Mouse (Mus musculus) monocyte, adult 2 months (primary cell): ENCODE data around the gene Sar1a.

Experiments used
- DNase-seq, 2 experiments: peaks; one replicate each; pipeline ENCODE4 v3.0.0; 2022; ENCODE audit warnings: low spot score in 2 of 2, low read depth in 1 of 2

Sar1a gene

DNA sequence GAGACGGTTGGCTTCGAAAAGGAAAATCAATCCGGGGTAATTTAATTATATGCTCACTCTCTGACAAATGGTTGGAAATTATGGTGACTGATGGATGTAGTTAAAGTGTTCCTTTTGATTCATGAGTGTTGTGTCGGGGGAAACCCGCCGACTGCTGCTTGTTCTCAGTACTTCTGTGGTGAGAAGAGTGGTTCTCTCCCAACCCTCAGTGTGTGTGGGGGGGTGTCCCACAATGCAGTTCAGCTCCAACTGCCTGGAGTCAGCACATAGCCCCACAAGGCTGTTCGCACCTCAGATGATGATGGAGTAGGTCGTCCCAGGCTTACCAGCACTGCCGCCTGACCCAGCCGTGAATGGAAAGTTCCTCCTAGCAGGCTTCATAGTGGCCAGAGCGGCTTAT lies 49.1 kb downstream of the Sar1a start:
- no peak for DNase-seq

- no peak for DNase-seq
These were observed 50.1 kb downstream of the Sar1a start for GRCm38 (mm10) chr10:61730171-61730570.

DNA sequence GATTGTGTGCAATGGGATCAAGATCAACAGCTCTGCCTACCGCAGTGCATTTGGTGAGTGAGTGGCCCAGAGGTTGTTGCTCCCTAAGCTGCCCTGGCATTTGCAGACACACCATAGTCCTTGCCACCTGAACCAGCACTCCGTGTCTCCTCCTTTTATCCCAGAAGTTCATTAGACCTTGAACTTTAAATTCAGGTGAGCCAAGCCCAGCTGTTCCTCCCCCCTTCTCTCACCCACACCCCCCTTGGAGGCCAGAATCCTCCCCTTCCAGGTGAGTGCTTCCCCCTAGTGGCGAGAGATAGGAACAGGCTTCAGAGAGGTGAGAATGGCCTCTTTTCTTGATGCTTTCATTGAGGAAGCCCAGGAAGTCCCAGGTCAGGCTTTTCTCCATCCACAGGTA lies 54.3 kb downstream of the Sar1a start:
- DNase-seq: no peak

DNA sequence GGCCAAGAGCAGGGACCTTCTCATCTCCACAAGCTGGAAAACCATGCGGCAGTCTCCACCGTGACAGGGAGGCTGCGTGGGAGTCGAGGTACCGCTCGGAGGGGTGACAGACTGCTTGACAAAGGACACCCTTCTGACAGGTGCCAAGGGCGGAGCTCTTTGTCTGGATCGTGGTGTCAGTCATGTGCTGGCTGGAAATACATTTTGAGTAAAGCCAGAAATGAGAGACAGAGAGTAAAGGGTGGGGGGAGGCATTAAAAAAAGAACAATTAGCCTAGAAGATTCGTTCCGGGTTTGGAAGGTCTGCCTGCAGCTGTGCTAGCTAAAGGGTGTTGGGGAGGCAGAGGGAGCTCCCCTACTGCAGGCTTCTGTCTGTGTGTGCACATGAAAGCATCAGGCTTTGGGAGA lies 56.6 kb downstream of the Sar1a start:
- DNase-seq: no peak

DNA sequence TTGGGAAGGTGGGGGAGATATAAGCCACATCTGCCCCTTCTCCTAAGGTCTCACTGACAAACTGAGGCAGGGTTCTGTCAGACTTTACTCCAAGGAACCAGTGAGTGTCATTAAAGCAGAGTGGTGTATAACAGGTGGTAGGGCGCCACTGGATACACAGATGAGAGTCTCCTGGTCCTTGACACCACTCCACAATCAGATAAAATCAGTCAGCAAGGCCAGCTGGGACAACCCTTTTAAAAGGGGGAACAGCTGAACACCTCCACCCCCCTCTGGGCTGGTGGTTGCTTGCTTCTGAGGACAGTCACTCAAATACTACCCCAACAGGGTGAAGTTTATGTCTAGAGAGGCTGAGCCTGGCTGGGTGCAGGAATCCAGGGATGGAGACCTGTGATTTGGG lies 57.4 kb downstream of the Sar1a start:
- DNase-seq: no peak

DNA sequence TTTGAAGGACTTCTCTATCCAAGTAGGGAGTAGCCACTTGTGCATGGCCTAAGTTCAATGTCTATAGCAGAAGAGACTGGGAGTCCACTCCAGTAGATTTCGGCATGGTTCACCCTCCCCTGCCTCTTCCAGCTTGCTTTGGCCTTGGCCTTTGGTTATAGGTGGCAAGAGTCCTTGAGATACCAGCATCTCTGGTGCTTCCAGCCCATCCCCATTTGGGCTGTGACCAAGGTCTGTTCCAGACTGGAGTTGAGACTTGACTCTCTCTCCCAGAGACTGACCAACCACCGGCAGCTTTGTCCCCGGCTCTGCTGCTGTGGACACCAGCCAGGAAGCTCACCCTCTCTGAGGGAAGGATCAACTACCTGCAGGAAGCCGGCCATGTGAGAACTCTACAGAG lies 58.0 kb downstream of the Sar1a start:
- DNase-seq: no peak

- no peak for DNase-seq
These were observed 61.2 kb downstream of the Sar1a start for GRCm38 (mm10) chr10:61741306-61741705.

DNA sequence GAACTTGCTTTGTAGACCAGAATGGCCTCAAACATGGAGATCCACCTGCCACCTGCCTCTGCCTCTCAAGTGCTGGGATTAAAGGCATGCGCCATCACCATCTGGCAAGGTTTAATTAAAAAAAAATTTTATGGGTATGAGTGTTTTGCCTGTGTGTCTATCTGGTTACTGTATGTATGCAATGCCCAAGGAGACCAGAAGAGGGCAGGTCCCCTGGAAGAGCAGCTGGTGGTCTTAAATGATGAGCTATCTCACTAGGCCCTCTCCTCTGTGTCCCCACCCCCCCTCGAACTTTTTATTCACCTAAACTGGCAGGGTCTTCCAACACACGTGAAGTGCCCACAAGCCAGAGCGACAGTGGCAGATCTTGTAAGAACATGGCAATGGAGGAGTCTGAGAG lies 61.8 kb downstream of the Sar1a start:
- no peak for DNase-seq

- no peak for DNase-seq
These were observed 62.2 kb downstream of the Sar1a start for GRCm38 (mm10) chr10:61742336-61742735.
